Mouse (Mus musculus) heart, adult 9 months (tissue): ENCODE results near the gene Lyl1.
A peak's percentile ranks its signal among the peaks of the same experiment; 100 is the strongest.

Source experiments
- DNase-seq, 2 experiments: peaks; one replicate each; pipeline ENCODE4 v3.0.0; 2022; ENCODE audit warnings: low spot score in 2 of 2

Lyl1 gene

GRCm38 (mm10) chr8:84742171-84743053 lies 41.2 kb downstream of the Lyl1 start:
- peak; percentile 72 to 83 for DNase-seq

DNA sequence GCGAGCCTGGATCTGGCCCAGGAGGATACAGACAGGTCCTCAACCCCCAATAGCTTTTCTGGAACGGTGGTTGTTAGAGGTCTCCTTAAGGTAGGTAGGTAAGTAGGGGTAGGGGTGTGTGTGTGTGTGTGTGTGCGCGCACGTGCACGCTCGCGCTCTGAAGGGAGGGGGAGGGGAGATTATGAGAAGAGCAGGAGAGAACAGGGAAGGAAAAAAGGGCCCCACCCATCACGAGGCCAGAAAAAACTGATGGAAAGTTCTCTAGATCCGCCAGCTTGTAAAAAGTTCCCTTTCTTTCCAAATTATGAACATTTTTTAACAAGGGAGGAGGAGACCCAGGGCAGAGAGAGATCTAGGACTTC lies 41.8 kb downstream of the Lyl1 start:
- DNase-seq: peak in 1 of 2 experiments; percentile 61

DNA sequence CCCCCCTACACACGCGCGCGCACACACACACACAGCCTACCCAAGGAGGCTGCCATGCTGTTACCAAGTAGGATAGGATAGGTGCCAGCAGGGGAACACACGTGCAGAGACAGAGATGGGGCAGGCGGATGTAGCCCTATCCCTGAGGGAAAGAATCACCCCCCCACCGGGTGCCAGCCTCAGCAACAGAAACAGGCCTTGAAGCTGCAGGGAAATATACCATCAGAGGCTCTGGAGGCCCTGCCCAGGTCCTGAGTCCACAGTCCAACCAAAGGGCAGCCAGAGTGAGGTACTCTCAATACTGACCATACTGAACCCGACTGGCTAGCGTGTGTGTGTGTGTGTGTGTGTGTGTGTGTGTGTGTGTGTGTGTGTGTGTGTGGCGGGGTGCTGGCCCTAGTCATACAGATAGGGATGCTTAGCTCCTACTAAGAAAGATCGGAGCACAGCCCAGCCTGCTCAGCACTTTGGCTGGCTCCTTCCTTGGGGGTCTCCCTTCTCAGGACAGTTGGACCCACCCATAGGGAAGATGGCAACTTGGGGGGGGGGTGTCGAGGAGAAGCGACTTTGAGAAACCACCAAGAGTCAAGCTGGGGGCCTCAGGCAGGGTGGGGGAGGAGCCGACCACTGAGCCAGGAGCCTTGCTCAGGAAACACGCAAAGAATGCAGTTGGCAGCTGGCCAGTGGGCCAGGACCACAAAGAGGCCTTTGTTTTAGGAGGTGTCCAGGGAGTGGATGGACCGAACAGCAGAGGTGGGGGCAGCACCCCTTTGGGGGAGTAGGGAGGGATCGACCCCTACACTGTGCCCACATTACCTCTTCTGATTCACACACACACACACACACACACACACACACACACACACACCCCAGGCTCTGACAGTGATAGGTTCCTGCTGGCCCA lies 42.5 kb downstream of the Lyl1 start:
- DNase-seq: peak; percentile 78 to 81

DNA sequence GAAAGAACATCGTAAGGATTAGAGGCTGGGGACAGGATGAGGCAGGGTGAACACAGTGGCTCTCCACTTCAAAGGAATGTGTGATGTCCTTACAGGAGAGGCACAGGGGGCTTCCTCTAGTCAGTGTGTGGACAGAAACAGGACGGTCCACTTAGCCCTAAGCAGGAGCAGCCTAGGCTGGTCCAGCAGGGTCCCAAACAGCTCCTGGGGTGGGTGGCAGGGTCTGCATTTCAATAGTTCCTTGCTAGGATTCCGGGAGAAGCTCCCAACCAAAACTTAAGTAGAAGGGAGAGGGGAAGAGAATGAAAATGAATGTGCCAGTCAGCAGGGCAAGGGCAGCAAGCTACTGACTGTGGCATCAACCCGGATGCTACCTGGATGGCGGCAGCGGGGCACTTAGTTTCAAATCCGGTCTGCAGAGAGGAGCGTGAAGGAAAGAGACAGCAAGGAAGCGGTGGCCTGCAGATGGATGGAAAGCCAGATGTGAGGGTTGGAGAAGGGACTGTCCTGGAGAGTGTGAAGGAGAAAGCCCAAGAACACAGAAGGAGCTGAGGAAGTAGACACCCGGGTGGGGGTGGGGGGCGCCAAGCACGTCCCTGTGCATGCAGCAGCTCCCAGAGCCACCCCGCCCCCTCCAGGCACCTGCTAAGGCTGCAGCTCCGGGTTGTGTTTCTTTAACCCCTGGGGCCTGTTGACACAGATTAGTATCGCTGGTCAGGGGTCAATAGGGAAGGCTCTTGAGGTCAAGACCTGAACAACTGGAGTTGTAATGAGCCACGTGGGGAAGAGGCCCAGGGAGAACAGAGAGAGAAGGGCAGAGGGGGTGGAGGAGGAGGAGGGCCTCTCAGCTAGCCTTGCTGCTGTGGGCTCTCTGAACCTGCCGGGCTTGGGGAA lies 44.0 kb downstream of the Lyl1 start:
- no peak for DNase-seq

- DNase-seq: no peak
Measured at GRCm38 (mm10) chr8:84749519-84749918, 48.3 kb downstream of the Lyl1 start.

- DNase-seq: no peak
Measured at GRCm38 (mm10) chr8:84752734-84753582, 51.7 kb downstream of the Lyl1 start.
